Mouse (Mus musculus) monocyte, adult 2 months (primary cell): ENCODE measurements around the gene Mfsd12.

Experiments
- DNase-seq, 2 experiments: peaks; one replicate each; pipeline ENCODE4 v3.0.0; 2022; ENCODE audit warnings: low spot score in 2 of 2, low read depth in 1 of 2

Gene Mfsd12

DNA sequence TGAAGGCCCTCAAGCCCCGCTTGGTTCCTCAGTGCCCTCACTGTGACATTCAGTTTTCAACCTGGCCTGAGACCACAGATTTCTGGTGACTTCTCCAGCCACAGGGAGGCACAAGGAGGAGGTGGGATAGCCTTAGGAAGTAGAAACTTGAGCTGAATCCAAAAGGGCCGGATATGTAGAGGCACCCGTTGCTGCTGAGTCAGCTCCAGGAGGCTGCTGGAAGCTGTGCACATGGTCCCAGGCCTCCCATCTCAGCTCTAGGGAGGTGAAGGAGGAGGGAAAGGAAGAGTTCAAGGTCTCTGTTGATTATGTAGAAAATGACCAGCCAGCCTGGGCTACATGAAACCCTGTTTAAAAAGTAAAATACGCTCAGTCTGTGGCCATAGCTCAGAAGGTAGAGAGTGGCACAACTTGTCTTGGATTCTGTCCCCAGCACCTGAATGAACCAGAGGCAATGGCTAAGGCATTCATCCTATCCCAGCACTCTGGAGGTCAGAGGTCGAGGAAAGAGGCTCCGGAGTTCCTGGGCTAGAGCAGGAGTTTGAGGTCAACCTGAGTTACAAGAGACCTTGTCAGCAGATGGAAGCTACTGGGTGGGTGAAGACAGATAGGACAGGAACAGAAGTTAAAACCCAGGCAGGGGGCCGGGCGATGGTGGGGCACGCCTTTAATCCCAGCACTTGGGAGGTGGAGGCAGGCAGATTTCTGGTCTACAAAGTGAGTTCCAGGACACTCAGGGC lies 2.4 kb upstream of the Mfsd12 start:
- DNase-seq = no peak

DNA sequence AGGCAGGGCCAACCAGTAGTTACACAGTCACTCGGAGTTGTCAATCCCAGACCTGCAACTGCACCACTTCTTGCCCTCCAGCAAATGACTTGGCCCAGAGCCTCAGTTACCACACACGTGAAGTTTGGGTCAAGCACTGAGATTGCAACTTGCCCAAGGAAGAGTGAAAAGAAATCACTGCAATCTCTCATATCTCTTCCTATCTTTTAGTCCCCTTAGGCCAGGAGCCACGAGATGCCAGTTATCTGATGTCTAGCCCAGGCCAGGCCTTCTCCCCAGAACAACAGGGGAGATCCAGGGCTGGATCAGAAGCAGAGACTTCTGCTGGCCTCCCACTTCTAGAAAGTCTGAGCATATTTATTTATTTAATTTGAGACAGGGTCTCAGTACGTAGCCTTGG lies 1.8 kb upstream of the Mfsd12 start:
- no peak for DNase-seq

DNA sequence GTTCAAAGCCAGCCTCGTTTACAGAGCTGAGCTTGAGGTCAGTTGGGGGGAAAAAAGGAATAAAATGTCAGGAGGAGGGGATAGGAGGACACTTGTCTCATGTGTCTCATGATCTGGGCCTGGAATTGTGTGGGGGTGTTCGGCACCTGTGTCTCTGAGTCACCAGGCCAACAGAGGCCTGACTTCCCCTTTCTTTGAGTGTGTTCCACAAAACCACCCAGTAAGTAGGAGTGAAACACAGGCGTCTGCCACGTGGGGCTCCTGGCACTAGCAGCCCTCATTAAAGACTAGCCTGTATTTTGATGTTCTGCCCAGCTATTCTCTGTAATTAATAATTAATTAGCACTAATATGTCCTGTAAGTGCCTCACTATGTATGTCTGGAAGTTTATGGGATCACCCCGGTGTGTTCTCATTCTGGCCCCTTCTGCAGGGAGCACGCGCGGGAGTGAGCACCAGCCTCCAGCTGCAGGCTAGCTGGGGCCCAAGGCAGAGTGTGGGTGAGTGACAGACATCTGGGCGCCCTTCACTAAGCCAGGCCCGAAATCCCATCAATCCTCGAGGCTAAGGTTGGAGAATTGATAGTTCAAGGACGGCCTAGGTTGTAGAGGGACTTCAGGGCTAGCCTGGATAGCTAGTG lies 820 bp upstream of the Mfsd12 start:
- DNase-seq = peak; percentile 47 to 60

DNA sequence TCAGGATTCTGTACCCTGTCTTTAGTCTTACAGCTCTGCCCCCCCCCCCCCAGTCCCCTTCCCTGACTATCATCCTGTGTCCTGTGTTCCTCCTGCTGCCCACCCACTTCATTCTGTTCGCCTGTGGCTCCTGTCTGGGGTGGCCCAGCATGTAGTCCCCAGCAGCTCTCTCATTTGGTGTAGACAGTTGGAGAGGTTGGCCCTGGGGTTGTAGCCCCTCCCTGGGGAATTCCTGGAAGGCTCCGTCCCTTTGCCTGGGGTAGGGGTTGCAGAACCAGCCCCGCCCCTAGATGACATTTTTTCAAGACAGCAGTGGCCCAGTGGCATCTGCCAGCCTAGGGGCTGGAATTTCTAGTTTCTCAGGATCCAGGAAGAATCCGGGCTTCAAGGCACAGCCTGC lies 918 bp downstream of the Mfsd12 start:
- no peak for DNase-seq

DNA sequence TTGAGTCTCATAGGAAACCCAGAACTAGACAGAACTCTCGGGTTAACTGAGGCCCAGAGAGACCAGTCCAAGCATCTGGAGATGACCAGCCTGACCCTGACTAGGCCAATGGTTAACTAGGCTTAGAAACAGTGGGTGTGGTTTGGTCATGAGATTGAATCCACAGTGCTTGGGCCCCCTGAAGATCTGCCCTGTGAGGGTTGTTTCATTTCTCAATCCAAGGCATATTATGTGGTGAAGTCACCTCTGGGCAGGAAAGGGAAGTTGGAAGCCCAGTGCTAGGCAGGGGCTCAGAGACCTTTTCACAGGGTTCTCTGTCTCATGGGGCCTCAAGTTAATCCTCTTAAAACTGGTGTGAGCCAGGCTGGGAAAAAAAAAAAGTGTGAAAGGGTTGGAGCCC lies 1.6 kb downstream of the Mfsd12 start:
- peak in 1 of 2 experiments; percentile 48 for DNase-seq

GRCm38 (mm10) chr10:81360721-81361120 lies 3.4 kb downstream of the Mfsd12 start:
- DNase-seq = no peak

DNA sequence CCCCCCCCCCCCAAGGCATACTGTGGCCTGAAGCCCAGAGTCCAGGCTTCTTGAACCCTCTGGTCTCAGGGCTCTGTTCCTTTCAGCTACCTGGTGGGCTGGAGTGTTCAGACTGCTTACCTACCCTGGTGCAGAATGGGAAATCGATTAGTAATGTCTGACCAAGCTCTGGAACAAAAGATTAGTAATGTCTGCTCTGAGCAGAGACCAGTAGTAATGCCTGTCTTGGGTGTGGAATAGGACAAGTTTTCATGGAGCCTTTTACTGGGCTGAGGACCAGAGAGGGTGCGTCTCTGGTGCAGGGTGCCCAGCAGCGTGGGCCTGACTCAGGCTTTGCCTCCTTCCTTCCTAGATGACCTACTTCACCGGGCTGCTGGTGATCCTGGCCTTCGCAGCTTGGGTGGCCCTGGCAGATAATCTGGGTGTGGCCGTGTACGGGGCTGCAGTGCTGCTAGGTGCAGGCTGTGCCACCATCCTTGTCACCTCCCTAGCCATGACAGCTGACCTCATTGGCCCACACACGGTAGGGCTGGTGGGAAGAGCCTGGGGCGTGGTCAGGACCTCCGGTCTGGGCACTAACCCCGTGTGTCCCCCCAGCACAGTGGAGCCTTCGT lies 5.2 kb downstream of the Mfsd12 start:
- no peak for DNase-seq

GRCm38 (mm10) chr10:81363436-81364346 lies 6.4 kb downstream of the Mfsd12 start:
- no peak for DNase-seq

- no peak for DNase-seq
Measured at GRCm38 (mm10) chr10:81364666-81365065, 7.4 kb downstream of the Mfsd12 start.

GRCm38 (mm10) chr10:81365073-81365472 lies 7.8 kb downstream of the Mfsd12 start:
- no peak for DNase-seq

- DNase-seq = peak in 1 of 2 experiments; percentile 44
Measured at GRCm38 (mm10) chr10:81365672-81366476, 8.6 kb downstream of the Mfsd12 start, which contains the start of gene 4930404N11Rik. 4930404N11Rik (minus strand) TSS chr10:81365816.

GRCm38 (mm10) chr10:81366477-81367206 lies 9.4 kb downstream of the Mfsd12 start:
- DNase-seq = no peak

DNA sequence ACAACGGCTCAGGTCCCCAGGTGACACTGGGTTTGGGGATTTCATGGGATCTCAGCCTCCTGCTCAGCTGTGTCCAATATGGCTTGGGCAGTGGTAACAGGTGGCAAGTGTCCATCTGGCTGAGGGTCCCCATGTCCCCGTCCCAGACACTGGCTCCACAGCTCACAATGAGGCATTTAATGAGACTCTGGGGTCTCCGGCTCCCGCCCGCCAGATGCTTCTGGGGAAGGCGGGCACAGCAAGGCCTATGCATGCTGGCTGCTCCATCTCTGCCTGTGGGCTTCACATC lies 9.9 kb downstream of the Mfsd12 start:
- DNase-seq = no peak

DNA sequence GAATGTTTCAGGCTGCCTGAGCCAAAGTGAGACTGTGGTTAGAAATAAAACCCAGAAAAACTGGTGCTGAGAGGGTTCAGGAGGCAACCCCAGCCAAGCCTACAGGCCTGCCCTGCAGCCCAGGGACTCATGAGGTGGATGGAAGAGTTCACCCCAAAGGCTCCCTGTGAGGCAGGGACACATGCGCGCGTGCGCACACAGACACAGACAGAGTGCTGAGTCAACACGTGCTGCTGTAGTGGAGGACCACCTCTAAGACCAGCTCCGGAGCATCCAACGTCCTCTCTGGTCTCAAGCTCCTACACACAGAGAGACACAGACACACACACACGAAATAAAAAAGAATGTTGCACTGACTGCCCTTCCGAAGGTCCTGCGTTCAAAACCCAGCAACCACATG lies 18.0 kb downstream of the Mfsd12 start:
- DNase-seq = no peak

DNA sequence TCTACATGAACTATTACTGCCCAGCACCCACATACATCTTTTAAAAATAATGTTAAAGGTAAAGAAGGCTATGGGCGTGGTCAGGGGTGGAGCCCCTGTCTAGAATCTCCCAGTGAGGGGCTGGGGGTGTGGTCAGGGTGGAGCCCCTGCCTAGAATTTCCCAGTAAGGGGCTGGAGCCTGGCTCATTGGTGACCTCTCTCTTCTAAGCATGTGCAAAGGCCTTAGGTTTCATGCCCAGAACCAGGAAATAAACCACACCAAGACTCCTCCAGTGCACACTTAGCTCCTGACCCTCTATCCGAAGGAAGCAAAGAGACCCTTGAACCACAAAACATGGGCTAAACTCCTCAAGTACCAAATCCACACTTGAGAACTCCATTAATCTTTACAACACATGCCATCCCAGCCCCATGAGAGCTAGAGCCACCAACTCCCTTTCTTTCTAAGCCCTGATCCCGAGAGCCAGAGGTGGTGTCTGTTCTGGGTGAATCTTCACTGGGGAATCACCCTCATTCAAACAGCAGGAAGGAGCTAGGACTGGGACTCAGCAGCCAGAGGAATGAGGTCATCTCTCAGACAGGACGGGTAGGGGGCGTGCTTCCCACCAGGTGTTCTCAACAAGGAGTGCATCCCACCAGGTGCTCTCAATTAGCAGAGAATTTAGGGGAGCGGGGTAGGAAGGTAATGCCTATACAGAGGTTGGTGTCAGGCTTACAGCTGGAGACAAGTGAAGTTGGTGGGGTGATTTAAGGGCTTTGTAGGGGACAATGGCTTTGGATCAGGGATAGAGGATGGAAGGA lies 19.5 kb downstream of the Mfsd12 start:
- DNase-seq = no peak

- no peak for DNase-seq
Measured at GRCm38 (mm10) chr10:81377362-81377664, 20.0 kb downstream of the Mfsd12 start.

DNA sequence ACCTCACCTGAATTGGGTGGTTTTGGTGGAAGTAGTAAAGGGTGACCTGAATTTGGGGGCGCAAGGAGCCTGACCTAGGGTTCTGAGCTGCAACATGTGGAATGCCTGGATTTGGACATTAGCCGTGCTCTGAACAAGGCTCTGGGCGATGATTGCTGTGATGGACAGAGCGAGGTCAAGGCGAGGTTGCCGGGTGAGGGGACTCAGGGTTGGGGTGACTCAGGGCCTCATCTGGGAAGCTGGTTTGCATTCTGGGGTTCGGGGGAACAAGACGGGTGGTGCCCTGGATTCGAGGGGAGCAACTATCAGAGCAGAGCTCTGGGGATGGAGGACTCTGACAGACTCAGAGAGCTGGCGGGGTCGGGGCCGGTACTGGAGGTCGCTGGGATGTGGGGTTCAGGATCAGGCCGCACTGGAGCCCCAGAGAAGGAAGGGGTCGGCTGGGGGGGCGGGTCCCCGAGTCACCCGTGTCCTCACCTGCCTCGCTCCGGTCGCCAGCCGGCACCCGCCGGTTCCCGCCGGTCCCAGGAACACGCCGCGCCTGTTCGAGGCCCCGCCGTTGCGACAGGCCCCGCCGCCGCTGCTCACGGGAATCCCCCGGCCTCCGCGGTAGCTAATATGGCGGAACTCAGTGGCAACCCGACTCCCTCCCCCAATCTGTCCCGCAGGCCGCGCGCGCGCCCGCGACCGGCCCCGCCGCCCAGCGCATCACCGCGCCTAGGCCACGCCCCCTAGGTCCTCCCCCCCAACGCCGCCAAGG lies 20.7 kb downstream of the Mfsd12 start, which contains the start of gene Fzr1:
Gene Fzr1, minus strand, starts transcription at position 724 of the 760 bp plus-strand sequence.
- DNase-seq = no peak

GRCm38 (mm10) chr10:81378553-81379182 lies 21.4 kb downstream of the Mfsd12 start:
- DNase-seq = peak; percentile 100
